Mouse (Mus musculus) spleen, postnatal 14 days (tissue): ENCODE measurements around the gene Slc25a24.

Experiments used
- DNase-seq, 2 experiments: peaks; one replicate each; pipeline ENCODE4 v3.0.0; 2021 to 2022; ENCODE audit warnings: low spot score in 2 of 2

The Slc25a24 gene

DNA sequence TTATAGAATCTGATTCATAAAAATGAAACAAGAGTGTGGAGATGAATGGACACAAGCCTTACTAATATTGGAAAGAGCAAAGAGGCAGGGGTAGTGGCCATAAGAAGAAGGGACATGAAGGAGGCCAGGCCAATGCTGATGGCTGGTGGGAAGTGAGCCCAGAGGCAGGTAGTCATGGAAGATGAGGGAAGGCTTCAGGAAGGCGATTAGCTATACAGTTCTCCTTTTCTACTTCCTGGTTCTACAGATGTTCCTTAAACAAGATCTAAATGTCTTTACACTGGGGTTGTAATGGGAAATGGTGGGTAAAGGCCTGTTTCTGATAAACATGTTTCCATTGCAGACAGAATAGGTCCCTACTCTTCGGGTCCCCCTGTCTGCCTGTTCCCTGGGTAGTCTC is 46.2 kb downstream of the Slc25a24 start:
- no peak for DNase-seq

DNA sequence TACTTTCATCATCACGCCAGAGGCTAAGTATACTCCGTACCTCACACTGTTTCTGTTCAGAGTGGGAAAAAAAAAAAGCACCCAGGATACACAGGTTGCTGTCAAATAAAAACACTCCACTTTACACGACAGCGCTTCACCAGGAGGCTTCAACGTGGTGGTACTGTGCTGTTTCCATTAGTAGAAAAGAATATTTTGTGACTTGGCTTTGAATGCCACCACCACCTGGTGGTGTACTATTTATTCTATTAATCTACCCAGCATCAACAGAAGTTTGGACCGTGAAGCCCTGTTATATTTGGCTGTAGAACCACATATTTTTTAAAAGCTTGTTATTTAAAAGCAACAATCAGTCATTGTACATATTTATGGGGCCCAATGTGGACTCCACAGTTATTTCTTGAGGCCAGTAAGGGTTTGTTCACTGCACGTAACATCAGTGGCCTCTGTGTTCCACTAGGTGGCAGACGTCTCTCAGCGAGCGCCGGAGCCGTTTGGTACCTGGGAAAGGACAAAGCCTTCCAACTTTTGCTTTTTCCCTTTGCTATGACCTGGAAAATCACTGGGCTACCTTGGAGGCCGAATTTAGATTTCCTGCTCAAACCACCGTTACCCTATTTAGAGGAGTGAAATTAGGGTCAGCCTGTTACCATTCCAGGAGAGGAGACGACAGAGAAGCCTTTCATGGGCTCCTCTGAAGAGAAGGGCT is 48.3 kb downstream of the Slc25a24 start:
- peak in 1 of 2 experiments; percentile 12 for DNase-seq

DNA sequence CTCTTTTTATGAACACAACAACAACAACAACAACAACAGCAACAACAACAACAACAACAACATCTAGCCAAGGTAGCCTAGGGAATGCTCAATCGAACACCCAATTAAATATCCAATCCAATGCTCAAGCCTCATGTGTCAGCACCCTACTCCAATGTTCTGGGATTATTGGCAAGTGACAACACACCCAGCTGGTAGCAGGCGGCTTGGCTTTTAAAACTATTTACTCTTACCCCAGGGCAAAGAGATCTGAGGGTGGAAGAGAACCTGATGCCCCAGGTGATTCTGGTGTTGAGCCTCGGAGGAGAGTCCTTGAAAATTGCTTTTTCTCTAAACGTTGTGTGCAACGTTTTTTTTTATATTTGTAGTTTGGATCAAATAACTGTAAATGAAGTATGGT is 51.4 kb downstream of the Slc25a24 start:
- no peak for DNase-seq

DNA sequence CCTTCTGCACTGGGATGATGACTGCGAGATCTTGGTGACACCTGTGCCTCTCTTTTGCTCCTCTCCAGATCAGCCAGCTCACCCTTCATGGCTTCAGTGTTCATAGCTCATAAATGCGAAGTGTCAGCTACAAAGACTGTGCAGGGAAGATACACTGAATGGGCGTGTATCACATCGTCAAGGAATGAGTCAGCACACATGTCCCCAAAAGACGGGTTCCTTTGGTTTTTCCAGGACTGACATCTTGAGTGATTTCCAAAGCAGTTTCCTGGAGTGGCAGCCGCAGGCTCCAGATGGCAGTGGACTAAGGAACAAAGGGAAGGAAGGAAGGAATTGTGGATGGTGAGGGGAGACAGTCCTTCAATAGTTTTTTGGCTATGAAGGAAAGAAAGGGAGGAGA is 55.8 kb downstream of the Slc25a24 start:
- no peak for DNase-seq

DNA sequence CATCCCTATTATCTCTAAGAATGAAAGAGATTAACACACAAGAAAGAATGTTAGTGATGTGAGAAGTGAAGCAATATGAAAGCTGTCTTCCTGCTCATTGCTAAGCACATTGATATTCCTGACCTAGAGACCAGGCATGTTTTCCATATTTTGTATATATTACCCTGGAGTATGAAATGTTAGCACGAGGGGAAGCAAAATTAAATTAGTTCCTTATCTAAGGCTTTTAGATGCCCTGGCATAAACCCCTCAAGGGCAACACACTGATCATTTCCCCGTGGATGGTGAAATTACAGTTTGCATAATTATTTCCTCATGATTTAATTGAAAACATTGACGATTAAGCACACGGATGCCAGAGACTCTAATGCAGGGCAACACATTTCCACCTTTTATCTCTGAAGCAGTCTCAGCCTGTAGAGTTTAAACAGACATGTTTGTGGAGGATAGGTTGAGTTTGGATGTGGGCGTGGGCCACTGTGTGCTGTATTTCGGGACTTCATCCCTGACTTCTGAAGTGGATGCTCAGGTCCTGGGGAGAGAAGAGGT is 56.7 kb downstream of the Slc25a24 start:
- no peak for DNase-seq

DNA sequence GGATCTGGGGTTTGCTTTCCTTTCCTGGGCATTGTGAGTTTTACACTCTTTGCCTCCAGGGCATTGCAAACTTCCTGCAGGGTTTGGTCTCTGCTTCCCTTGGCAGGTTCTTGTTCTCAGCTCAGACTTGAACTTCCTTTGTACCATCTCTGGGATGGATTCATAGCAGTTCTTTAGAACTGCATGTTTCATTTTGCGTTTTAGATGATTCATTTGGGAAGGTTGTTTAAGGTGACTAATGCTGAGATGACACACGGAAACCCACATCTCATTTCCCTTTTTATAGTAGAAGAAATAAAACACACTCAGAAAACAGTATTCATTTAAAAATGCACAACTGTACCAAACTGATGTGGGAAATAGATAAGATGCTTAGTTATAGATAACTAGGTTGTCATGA is 73.2 kb downstream of the Slc25a24 start:
- DNase-seq, result no peak

DNA sequence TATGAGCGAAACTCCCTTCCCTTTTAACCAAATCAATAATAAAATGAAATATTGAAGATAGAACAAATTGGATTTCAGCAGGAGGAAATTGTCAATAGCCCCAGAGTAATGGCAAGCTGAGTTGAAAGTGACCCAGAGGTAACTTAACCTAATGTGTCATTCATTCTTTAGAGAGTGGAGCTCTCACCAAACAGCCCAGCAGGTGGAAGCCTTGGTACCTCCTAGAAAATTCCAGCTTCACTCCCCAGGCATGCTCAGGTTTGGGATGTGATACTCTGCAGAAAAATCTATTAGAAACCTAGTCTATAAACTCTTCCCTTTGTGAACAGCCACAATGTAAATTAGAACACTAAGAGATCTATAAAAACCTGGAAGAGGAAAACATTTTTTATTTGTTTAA is 76.3 kb downstream of the Slc25a24 start:
- no peak for DNase-seq

DNA sequence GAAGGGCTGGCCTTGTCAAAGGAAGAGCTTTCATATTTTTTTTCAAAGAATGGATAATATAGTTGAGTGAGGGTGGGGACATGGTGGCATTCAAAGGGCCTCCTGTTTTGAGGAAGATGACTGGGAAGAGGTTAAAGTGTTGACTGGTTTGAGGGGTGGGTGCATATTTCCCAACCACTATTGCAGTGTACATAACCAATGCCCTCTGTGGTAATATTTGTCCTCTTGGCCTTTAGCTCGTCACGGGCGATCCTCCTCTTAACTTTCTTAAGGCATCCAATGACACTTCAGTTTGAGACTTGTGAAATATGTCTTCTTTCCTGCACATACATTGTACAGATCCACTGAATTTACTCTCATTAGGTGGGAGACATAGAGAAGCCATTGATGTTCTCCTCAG is 89.4 kb downstream of the Slc25a24 start:
- no peak for DNase-seq

DNA sequence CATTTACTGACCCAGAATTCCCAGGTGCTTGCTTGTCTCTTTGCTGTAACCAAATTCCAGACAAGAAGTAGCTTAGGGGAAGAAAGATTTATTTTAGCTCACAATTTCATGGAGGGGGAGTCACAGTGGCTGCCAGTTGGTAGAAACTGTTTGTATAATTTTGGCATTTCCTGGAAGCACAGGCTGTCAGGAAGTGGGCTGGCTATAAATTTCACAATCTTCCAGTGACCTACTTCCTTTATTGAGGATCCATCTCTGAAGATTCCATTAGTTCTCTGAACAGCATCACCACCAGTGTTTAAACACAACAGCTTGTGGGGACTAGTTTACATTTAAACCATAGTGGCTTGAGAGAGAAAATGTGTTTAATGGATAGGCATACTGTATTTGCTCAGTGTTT is 93.4 kb downstream of the Slc25a24 start:
- no peak for DNase-seq
